Mouse (Mus musculus) T-helper 2 cell (primary cell): ENCODE measurements around the gene Rdh16f1.
"Not testable (repeated sequence)": the region's sequence is repeated elsewhere in the genome, so short reads cannot be mapped to it uniquely, and the experiment has no call there.

Experiments used
- in situ Hi-C: fragments of 300-600 bp; cut with MboI, MseI; formaldehyde crosslinking; loops from one replicate; pipeline ENCODE4 v1.15.1; 2025; ENCODE audit warnings: high pct_unique_total_duplicates

Rdh16f1 gene

DNA sequence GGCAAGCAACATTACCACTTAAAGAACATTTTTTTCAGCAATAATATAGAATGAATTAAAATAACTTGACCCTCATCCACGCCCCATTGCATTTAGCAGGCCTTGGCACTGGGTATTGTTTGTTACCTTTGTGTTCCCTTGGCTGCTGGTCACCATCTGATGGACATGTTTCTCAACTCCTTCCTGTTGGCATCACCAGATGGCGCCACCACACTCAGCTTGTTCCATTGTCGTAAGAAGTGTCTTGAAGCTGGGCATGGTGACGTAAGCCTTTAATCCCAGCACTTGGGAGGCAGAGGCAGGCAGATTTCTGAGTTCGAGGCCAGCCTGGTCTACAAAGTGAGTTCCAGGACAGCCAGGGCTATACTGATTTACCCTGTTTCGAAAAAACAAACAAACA is 65.8 kb downstream of the Rdh16f1 start:
- in situ Hi-C loops: no loop called here

DNA sequence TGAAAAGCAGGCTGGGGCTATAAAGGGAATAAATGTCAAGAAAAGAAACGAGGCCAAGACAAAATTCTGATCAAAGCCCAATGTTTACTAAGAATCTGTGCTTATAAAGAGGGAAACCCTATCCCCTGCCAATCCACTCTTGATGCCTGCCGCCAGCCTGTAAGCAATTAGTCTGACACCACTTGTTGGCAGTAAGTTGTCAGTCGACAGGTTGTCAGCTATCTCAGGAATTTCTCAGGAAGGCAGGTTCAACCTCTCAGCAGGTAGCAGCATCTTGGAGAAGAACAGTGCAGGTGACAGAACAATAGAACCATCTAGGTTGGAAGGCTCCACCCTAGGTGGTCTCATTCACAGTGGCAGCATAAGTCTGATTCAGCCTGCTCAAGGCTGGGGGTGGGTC is 69.5 kb downstream of the Rdh16f1 start:
- in situ Hi-C loops: no loop called here

DNA sequence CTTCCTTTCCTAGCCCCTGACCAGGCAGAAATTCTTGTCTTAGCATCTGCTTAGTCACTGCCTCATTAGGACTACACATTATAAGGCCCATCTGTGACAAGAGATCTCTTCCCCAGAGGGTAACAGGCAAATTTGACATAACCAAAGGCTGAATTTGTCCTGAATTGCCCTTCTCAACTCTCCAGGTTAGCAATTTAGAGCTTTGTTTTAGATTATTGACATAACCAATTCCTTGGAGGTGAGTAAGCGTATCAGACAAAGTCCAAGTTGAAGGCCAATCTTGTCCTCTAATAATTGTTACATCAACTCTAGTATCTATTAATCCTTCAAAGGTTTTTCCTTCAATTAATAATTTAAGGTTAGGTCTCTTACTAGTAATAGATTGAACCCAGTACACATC is 74.6 kb downstream of the Rdh16f1 start:
- in situ Hi-C loops: not testable (repeated sequence)

DNA sequence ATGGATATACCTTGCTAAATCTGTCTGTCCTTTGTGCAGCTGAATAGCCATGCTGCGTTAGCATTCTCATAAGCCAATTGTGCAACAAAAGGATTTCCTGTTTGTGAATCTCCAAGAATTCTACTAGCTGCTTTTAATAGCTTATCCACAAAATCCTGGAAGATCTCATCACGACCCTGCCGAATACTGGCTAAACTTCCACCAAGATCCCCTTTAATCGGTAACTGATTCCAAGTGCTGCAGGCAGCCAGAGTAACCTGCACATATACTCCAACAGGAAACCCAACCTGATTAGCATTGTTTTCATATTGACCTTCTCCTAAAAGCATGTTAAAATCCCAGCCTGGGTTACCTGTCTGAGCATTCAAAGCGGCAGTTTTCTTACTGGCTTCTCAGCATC is 75.7 kb downstream of the Rdh16f1 start:
- in situ Hi-C loops: loop anchor here (5.0 kb wide), 1 partner anchor 102 kb away; no protein-coding TSS in a partner anchor

DNA sequence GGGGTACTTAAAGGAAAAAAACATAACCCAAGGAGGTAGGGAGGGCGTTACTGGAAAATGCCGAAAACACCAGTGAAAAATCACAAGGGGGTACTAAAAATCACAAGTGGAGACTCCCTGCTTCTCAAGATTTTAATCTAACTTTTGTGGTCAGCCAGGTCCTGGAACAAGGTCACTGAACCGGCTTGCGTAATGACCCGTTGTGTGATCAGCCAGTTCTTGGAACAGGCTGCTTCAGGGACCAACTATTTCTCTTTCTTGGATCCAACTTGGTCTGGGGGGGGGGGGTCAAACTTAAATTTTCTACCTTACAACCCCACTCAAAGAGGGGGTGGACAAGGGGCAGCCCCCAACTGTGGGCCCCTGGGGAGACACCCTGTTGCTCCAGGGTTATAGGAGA is 78.2 kb downstream of the Rdh16f1 start:
- in situ Hi-C loops: loop anchor here (5.0 kb wide), 1 partner anchor 100 kb away; no protein-coding TSS in a partner anchor

DNA sequence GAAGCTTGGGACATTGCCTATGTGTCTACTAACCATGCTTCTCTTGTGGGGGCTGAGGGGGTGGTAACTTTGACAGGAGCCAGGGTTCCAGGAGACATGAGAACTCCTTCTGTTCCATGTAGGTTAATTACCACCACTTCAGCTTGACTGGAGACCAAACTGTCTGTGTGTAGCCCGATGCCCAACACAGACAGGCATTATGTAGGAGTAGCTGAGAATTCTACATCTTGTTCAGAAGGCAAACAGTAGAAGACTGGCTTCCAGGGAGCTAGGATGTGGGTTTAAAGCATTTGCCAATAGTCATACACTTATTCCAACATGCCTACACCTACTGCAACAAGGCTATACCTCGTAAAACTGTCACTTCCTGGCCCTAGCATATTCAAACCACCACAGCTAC is 79.0 kb downstream of the Rdh16f1 start:
- in situ Hi-C loops: loop anchor here (5.0 kb wide), 1 partner anchor 99 kb away; no protein-coding TSS in a partner anchor

DNA sequence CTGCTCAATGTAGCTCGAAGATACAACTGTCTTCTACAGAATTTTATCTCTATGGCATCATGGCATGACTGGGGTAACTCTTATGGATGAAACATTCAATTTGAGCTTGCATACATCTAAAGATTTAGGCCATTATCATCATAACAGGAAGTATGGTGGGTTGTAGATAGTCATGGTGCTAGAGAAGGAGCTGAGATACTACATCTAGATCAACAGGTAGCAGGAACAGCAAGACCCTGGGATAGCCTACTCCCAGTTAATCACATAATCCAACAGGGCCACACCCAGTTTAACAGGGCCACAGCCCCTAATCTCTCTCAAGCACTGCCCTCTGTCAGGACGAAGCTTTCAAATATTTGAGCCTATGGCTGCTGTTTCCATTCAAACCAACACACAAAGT is 81.2 kb downstream of the Rdh16f1 start:
- in situ Hi-C loops: no loop called here
